Mouse (Mus musculus): Measurements from ENCODE around the gene Mapt.

Gene Mapt

DNA sequence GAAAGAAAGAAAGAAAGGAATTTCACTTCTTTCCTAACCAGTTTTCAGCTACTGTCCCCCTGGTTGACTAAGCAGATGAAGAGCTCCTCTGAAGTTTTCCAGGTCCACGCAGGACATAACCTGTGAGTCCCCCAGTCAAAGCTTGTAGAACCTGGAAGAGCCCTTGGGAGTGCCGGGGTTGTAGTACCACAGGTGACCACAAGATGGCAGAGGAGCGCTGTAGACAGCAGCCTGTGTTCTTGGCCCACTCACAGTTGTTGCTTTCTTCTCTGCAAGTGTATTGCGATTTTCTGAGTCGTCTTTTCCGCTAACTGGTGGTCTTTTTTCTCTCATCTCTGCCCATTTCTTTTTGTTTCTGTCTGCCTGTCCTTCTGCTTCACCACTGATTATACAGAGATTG is 84.5 kb downstream of the Mapt start:
- DNase-seq (ENCODE audit: low spot score) = peak; percentile 85

DNA sequence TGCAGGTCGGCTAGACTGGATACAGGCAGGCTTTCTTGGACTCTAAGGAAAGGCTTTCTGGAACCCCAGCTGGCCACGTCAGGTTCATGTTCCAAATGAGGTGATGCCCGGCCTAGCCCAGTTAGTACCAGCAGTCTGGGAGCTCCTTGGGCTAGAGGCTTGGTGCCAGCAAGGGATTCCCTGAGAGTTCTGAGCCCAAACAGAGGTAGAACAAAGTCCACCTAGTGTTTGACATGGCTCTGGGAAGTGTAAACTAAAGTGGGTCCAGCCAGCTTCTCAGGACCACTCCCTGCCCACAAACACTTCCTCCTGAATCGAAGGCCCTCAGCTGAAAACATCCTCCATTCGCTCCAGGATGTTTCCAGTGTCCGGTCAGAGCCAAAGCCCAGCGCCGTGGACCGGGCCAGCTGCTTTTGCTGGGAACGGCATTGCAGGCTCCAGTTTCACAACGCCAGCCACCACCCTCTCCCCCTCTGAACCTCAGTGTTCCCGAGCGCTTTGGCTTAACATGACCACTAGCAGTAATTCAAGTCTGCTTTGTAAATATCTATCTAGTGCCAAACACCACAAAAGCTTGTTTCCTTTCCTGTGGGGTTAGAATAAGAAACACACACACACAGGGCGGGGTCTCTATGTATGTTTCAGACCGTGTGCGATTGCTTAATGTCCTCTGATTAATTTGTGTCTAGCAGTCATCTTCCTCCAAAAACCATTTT is 85.7 kb downstream of the Mapt start:
- DNase-seq (ENCODE audit: low spot score) = no peak

DNA sequence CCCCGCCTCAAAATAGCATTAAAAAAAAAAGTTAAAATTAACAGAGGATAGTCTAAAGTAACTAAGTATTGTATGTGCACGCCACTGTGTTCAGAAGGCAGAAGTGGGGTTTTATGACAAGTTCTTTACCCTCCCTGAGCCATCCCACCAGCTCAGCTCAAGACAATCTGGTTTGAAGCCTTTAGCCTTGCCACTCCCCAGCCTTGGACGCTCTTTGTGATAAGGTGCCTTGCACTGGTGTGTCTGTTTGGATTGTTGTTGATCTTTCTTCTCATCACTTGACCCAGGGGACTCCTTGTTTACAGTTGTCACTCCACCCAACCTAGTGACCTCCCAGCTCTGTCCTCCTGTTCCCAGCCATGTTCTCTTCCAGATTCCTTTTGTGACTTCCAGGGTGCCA is 86.4 kb downstream of the Mapt start:
- no peak for DNase-seq (ENCODE audit: low spot score)

DNA sequence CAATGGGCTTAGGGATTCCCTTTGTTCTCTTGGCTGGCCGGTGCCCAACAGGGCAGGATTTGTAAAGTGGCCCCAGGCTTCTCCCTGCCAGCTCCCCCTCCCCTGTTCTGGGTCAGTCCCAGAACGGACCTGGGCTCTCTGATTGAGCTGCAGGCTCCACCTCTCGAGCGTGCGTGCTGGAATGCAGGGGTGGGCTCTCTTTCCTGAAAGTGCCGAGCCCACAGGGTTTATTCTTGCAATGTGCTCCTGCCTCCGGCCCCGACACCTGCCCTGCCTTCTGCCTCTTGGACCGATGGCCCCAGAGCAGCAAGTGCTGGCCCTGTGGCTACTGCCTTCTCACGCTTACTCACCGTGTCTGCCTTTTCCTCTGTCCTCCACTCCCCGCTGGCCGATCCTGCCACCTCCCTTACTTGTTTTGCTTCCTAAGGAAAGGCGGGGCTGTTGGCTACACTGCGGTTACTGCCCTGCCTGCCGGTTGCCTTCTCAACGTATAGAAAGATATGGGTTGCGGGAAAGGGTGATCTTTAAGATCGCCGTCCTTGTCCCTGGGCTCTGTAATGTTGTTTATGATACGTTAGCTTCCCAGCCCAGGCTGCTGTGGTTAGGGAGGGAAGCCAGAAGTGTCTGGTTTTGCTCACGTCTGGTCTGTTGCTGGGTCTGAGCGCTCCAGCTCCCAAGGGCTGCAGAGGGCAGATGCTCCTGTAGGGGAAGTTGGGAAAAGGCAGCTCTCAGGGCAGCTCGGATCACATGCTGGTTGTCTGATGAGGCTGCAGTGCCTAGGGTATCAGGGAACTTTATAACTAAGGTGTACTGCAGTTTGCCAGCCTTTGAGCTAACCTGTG is 88.0 kb downstream of the Mapt start:
- peak; percentile 88 for DNase-seq (ENCODE audit: low spot score)

DNA sequence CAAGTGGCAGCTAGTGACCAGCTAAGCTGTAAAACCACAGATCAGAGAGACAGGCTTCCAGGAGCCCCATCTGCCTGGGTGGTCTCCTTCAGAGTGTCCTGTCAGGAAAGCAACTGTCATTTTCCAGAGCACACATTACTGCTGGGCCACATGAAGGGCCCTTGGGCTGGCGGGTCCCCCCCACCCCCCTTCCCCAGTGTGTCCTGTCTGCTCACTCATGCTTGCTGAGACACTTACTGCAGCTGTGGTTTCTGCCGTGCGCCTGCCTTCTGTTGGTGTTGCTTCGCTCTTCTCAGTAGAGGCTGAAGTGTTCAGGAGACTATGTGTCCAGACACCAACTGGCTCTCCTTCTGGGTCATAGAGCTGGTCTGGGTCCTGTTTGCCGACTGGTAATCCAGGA is 89.3 kb downstream of the Mapt start:
- no peak for DNase-seq (ENCODE audit: low spot score)

DNA sequence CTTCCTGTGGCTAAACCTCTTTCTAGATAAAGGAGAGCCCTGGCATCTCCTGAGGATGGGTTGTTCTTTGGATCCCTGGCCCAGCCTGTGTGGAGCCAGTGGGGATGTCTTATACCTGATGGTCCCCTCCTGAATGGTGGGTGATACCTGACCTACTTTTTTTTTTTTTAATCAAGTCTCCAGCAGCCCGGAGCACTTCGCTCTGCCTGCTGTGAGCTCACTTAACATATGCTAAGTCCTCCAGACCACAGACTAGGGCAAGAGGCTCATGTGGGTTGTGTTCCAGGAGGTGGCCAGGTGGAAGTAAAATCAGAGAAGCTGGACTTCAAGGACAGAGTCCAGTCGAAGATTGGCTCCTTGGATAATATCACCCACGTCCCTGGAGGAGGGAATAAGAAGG is 91.0 kb downstream of the Mapt start:
- no peak for DNase-seq (ENCODE audit: low spot score)

DNA sequence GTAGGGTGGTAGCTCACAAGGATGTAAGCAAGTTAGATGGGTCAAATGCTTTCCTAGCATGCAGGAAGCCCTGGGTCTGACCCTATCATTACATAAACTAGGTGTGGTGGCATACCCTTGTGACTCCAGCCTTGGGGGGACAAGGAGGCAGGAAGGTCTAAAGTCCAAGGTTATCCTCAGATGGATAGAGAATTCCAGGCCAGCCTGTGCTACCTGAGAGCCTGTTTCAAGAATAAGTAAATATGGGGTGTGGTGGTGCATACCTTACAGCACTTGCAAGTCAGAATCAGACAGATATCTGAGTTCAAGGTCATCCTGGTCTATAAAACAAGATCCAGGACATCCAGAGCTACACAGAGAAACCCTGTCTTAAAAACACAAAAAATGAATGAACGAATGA is 96.3 kb downstream of the Mapt start:
- DNase-seq (ENCODE audit: low spot score) = no peak

DNA sequence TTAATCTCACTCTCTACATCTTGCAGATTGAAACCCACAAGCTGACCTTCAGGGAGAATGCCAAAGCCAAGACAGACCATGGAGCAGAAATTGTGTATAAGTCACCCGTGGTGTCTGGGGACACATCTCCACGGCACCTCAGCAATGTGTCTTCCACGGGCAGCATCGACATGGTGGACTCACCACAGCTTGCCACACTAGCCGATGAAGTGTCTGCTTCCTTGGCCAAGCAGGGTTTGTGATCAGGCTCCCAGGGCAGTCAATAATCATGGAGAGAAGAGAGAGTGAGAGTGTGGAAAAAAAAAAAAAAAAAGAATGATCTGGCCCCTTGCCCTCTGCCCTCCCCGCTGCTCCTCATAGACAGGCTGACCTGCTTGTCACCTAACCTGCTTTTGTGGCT is 96.8 kb downstream of the Mapt start:
- no peak for DNase-seq (ENCODE audit: low spot score)

DNA sequence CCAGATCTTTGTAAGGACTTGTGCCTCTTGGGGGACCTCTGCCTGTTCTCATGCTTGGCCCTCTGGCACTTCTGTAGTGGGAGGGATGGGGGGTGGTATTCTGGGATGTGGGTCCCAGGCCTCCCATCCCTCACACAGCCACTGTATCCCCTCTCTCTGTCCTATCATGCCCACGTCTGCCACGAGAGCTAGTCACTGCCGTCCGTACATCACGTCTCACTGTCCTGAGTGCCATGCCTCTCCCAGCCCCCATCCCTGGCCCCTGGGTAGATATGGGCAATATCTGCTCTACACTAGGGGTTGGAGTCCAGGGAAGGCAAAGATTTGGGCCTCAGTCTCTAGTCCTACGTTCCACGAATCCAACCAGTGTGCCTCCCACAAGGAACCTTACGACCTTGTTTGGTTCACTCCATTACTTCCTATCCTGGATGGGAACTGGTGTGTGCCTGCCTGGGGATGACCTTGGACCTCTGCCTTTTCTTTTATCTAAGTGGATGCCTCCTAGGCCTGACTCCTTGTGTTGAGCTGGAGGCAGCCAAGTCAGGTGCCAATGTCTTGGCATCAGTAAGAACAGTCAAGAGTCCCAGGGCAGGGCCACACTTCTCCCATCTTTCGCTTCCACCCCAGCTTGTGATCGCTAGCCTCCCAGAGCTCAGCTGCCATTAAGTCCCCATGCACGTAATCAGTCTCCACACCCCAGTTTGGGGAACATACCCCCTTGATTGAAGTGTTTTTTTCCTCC is 98.2 kb downstream of the Mapt start:
- no peak for DNase-seq (ENCODE audit: low spot score)

DNA sequence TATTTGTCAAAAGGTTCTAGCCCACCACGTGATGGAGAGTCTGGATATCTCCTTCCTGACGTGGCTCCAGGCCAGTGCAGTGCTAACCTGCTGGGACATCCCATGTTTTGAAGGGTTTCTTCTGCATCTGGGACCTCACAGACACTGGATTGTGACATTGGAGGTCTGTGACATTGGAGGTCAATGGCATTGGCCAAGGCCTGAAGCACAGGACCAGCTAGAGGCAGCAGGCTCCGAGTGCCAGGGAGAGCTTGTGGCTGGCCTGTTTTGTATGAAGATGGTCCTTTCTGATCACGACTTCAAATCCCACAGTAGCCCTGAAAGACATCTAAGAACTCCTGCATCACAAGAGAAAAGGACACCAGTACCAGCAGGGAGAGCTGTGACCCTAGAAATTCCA is 99.0 kb downstream of the Mapt start:
- DNase-seq (ENCODE audit: low spot score) = no peak

DNA sequence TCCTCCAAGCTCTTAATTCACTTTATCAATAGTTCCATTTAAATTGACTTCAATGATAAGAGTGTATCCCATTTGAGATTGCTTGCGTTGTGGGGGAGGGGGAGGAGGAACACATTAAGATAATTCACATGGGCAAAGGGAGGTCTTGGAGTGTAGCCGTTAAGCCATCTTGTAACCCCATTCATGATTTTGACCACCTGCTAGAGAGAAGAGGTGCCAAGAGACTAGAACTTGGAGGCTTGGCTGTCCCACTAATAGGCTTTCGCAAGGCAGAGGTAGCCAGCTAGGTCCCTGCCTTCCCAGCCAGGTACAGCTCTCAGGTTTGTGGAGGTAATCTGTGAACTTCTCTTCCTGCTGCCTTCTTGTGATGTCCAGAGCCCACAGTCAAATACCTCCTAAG is 100.0 kb downstream of the Mapt start:
- no peak for DNase-seq (ENCODE audit: low spot score)

DNA sequence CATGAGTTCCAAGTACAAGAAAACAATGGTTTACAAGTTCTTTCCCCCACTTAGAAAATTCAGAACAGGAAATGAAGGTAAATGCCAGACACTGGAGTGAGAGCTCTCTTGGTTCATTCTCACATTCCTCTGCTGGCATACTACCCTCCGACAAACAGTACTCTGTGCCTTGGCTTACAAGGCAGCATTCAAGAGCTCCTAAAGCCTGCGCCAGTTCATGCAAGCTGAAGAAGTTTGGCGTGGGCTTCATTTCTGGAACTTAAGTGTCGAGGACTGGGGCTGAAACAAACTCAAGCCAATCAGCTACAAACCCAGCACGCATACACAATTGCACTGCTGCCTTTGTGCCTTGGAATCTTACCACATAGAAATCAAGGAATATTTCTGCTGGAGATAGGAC is 100.9 kb downstream of the Mapt start:
- no peak for DNase-seq (ENCODE audit: low spot score)

DNA sequence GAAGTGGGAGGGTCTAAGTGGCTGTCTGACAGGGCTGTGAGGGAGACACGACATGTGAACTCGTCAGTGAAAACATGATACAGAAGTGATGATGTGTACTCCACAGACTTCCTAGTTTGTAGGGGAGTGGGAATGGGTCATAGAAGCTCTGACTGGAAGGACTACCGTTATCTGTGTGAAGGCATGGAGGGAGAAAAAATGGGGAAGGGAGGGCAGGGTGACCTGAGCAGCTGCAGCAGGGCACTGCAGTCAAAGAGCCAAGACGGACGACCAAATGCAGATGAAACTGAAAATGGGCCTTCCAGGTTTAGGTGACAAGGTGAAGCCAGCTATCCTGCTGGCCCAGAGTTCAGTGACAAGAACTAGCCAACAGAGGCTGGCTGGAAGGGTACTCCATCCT is 102.9 kb downstream of the Mapt start:
- no peak for DNase-seq (ENCODE audit: low spot score)

DNA sequence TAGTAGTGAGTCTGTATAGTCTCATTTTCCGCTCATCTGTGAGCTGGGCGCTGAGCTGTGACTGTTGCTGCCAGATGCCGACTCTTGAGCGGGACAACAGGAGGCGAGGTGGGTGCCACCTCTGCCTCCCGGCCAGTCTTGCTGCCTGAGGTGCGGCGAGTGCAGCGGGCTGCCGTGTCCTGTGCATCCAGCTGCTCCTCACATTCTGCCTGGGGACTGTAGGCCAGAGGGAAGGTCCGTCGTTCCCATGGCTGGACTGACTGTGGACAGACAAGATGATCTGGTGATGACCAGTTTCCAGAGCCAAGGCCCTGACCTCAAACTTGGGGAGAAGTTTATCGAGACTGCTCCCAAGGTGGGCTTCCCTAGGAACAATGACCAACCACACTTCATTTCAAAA is 103.8 kb downstream of the Mapt start:
- no peak for DNase-seq (ENCODE audit: low spot score)

DNA sequence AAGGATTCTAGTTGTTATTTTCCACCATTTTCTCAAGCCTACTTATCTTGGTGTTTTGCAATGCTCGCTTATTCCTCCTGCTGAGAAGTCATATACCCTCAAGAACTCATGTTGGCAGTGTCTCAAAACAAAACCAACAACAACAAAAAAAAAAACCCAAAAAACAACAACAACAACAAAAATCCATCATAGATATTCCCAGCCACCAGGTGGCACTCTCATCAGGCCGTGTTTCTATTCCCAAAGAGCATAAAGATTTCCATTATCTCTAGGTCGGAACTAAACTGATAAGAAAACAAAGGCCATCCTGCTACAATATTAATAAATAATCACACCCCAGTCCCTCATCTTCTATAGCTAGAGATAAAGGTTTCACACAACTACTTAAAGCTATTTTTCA is 115.7 kb downstream of the Mapt start:
- peak; percentile 21 for DNase-seq (ENCODE audit: low spot score)

DNA sequence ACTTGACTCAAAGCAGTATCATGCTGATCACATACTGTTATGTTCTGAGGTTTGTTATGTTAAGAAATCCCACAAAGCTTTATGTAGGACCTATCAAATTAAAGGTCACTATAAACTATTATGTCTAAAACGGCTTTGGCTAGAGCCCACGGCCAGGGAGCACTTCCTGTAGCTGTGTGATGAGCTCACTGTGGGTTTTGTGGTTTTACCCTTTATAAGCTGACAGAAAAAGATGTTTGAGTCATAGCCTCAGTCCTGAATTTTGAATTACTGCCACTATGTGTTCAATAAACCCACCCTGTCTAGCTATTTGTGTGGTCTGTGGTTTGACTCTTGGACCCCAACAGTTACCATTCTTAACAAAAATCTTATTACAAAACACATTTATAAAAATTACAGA is 130.6 kb downstream of the Mapt start:
- DNase-seq (ENCODE audit: low spot score) = no peak

DNA sequence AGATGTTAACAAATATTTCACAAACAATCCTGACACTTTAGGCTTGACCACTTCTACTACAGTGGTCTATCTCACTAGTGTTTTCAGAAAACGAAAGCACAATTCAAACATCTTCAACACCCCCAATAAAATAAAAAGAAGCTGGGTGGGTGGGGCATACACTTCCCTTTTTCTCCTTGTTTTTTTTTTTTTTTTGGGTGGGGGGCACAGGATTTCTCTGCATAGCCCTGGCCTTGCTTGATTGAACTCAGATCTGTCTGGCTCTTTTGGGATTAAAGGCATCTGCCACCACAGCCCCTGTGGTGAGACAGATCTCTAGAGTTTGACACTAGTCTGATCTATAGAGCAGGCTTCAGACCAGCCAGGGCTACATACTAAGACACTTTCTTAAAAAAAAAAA is 131.5 kb downstream of the Mapt start:
- DNase-seq (ENCODE audit: low spot score) = no peak

DNA sequence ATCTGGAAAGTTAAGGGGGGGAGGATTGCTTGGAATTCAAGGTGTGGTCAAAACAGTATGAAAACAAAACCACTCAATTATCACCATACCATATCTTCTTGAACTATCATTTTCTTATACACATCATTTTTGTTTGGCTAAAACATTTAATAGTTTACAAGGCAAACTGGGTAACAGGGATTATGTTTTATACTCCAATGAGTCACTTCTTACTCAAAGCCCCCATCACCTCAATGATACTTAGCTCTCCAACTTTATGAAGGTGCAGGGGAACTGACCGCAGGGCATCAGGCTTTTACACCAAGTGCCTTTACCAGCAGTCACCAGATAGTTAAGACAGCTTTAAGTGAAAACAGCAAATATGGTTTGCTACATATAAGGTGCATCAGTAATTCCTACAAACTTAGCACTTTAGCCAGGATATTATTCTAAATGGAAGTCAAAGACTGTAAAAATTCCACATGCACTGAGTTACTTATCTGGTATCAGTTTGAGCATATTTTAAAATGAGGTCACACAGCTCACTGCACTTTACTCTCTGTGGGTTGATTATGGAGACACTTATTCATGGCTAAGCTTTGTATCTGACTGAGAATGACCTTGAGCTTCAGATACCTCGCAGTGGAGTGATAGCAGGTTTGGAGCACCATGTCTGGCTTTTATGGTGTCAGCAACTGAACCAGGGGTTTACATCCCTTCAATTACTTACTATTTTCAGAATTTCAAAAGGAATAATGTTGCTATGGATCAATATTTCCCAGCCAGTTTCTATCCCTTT is 132.8 kb downstream of the Mapt start:
- DNase-seq (ENCODE audit: low spot score) = no peak

DNA sequence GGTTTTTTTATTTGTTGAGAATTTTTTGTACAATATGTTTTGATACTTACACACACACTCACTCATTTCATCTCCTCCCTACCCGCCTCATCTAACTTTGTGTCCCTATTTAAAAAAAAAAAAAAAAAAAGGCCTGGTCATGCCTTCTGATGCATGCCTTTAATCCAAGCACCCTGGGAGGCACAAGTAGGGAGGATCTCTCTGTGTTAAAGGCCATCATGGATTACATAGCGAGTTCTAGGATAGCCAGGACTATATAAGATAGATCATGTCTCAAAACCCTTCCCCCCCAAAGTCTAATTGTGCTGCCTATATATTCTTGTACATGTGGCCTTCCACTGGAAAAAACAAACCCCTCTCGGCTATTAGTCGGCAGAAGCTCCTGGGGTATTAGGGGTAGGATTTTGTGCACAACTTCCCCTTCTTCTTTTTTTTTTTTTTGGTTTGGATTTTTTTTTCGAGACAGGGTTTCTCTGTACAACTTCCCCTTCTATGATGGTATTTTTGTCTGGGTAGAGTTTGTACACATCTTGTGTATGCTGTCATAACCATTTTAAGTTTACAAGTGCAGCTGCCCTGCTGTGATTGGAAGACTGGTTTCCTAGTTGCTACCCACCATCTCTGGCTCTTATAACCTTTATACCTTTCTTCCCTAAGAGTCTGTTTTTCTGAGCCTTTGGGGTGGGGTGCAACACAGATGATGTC is 136.4 kb downstream of the Mapt start:
- no peak for DNase-seq (ENCODE audit: low spot score)

DNA sequence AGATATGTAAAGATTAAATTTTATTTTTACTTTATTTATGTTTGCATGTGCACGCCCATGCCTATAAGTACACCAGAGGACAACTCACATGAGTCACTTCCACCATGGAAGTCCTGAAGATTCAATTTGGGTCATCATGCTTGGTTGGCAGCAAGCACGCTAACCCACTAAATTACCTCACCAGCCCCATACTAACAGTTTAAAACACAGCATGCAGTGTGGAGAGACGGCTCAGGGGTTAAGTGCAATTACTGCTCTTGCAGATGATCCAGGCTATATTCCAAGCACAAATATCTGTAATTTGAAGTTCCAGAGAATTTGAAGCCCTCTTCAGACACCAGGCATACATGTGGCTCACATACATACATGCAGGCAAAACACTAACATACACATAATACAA is 145.1 kb downstream of the Mapt start:
- DNase-seq (ENCODE audit: low spot score) = no peak

DNA sequence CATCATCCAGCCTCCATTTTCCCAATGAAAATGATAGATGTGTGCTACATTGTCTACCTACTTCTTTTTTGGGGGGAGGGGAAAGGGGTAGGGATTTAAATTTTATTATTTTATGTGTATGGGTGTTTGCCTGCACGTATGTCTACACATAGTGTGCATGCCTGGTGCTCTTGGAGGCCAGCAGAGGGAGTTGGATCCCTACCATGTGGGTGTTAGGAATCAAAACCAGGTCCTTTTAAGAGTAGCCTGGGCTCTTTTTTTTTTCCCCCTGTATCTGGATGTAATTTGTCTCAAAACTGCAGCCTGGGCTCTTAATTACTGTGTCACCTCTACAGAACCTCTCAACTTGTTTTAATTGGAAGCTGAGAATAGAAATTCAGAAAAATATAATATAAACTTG is 148.4 kb downstream of the Mapt start:
- peak; percentile 13 for DNase-seq (ENCODE audit: low spot score)
